Mouse (Mus musculus) CH12.LX (cell line): ENCODE results near the gene 2310039H08Rik. TPM values are rescaled to one million over a fixed set of nuclear protein-coding genes. Genes with fewer than 3 reads are reported as not detected.

Experiments used
- DNase-seq: peaks from one replicate; pipeline ENCODE4 v3.0.0-alpha.2; 2013; ENCODE audit errors: extremely low read depth
- H3K27ac ChIP-seq: 2 replicates; pipeline ENCODE4 v1.5.1; 2012; ENCODE audit warnings: low read depth, mild to moderate bottlenecking, control low read depth, moderate library complexity; ENCODE audit not compliant: insufficient read depth
- H3K27me3 ChIP-seq: replicated peaks from 2 replicates; pipeline ENCODE3; 2012; ENCODE audit warnings: inconsistent platforms
- H3K36me3 ChIP-seq, 2 experiments: replicated peaks in 1 of 2; 2 replicates each; pipeline versions ENCODE3 to v1.6.1; 2012; ENCODE audit warnings: inconsistent platforms in 1 of 2, low read length in 1 of 2, mild to moderate bottlenecking in 1 of 2, mixed read lengths in 1 of 2, moderate library complexity in 1 of 2; ENCODE audit not compliant: control insufficient read depth in 1 of 2, insufficient read depth in 1 of 2
- H3K4me1 ChIP-seq, 2 experiments: 2 replicates each; pipeline ENCODE4 v1.6.1; 2012; ENCODE audit warnings: inconsistent platforms in 1 of 2, moderate library complexity in 1 of 2; ENCODE audit not compliant: insufficient read depth in 2 of 2, control insufficient read depth in 1 of 2
- H3K4me2 ChIP-seq: 2 replicates; pipeline ENCODE4 v1.6.1; 2012; ENCODE audit warnings: low read depth, mild to moderate bottlenecking, control low read depth; ENCODE audit not compliant: poor library complexity, insufficient read depth, severe bottlenecking
- H3K4me3 ChIP-seq, 3 experiments: fragments of 150-350 bp in 1 of 3; sonication (generic) in 1 of 3; replicated peaks in 1 of 3; 2 replicates each; pipeline versions ENCODE3 to v1.5.1; 2011 to 2012; ENCODE audit warnings: low read depth in 2 of 3, low read length in 2 of 3, mild to moderate bottlenecking in 2 of 3, moderate library complexity in 2 of 3, control low read depth in 1 of 3, improper control_type of control experiment in 1 of 3, inconsistent platforms in 1 of 3, mixed read lengths in 1 of 3; ENCODE audit not compliant: poor library complexity in 1 of 3
- H3K79me2 ChIP-seq: replicated peaks from 2 replicates; pipeline ENCODE4 v1.6.1; 2012; ENCODE audit warnings: mild to moderate bottlenecking, moderate library complexity; ENCODE audit not compliant: control insufficient read depth, poor library complexity, insufficient read depth, severe bottlenecking; ENCODE audit errors: extremely low read depth
- H3K9ac ChIP-seq: 2 replicates; pipeline ENCODE4 v1.6.1; 2012; ENCODE audit warnings: low read depth, mild to moderate bottlenecking, control low read depth, moderate library complexity; ENCODE audit not compliant: insufficient read depth
- H3K9me3 ChIP-seq: replicated peaks from 2 replicates; pipeline ENCODE3; 2012; ENCODE audit warnings: low read length, inconsistent platforms, mixed read lengths
- BHLHE40 ChIP-seq: IDR thresholded peaks from 2 replicates; pipeline ENCODE4 v1.6.1; 2011; ENCODE audit warnings: mild to moderate bottlenecking, low read depth, low read length, improper control_type of control experiment
- CHD1 ChIP-seq: IDR thresholded peaks from 2 replicates; pipeline ENCODE4 v1.6.1; 2012; ENCODE audit warnings: low read depth, low read length, improper control_type of control experiment, inconsistent platforms
- CHD2 ChIP-seq: IDR thresholded peaks from 2 replicates; pipeline ENCODE4 v1.6.1; 2011; ENCODE audit warnings: low read length, improper control_type of control experiment
- CTCF ChIP-seq, 2 experiments: IDR thresholded peaks in 1 of 2; conservative IDR thresholded peaks in 1 of 2; 2 replicates each; pipeline ENCODE4 v1.5.1; 2011 to 2012; ENCODE audit warnings: low read depth in 2 of 2, low read length in 2 of 2, improper control_type of control experiment in 1 of 2, inconsistent platforms in 1 of 2, mild to moderate bottlenecking in 1 of 2, moderate library complexity in 1 of 2
- E2F4 ChIP-seq: IDR thresholded peaks from 2 replicates; pipeline ENCODE4 v1.6.1; 2011; ENCODE audit warnings: low read depth, low read length, improper control_type of control experiment; ENCODE audit not compliant: insufficient replicate concordance
- EP300 ChIP-seq: IDR thresholded peaks from 2 replicates; pipeline ENCODE4 v1.6.1; 2011; ENCODE audit warnings: low read length, improper control_type of control experiment
- ETS1 ChIP-seq: conservative IDR thresholded peaks from 2 replicates; pipeline ENCODE4 v1.6.1; 2012; ENCODE audit warnings: low read depth, mild to moderate bottlenecking, inconsistent platforms, low read length, improper control_type of control experiment, moderate library complexity
- IRF4 ChIP-seq: IDR thresholded peaks from 2 replicates; pipeline ENCODE4 v1.6.1; 2014; ENCODE audit warnings: low read depth, mild to moderate bottlenecking, inconsistent platforms, low read length, improper control_type of control experiment
- JUN ChIP-seq: IDR thresholded peaks from 2 replicates; pipeline ENCODE4 v1.6.1; 2011; ENCODE audit warnings: low read depth, mild to moderate bottlenecking, low read length, improper control_type of control experiment, moderate library complexity; ENCODE audit not compliant: insufficient read depth
- JUND ChIP-seq: conservative IDR thresholded peaks from 2 replicates; pipeline ENCODE4 v1.6.1; 2011; ENCODE audit warnings: low read depth, low read length, improper control_type of control experiment
- MAX ChIP-seq: IDR thresholded peaks from 2 replicates; pipeline ENCODE4 v1.6.1; 2011; ENCODE audit warnings: low read length, improper control_type of control experiment
- MAZ ChIP-seq: IDR thresholded peaks from 2 replicates; pipeline ENCODE4 v1.6.1; 2012; ENCODE audit warnings: low read depth, mild to moderate bottlenecking, inconsistent platforms, low read length, improper control_type of control experiment, moderate library complexity
- MXI1 ChIP-seq: IDR thresholded peaks from 2 replicates; pipeline ENCODE4 v1.6.1; 2011; ENCODE audit warnings: mild to moderate bottlenecking, low read depth, low read length, improper control_type of control experiment
- NELFE ChIP-seq: IDR thresholded peaks from 2 replicates; pipeline ENCODE4 v1.6.1; 2011; ENCODE audit warnings: low read depth, low read length, improper control_type of control experiment
- NRF1 ChIP-seq: IDR thresholded peaks from 2 replicates; pipeline ENCODE4 v1.6.1; 2014; ENCODE audit warnings: low read depth, mild to moderate bottlenecking, inconsistent platforms, low read length, improper control_type of control experiment, moderate library complexity
- PAX5 ChIP-seq: IDR thresholded peaks from 2 replicates; pipeline ENCODE4 v1.6.1; 2012; ENCODE audit warnings: low read length, inconsistent platforms, mixed read lengths
- POLR2AphosphoS2 ChIP-seq: IDR thresholded peaks from 2 replicates; pipeline ENCODE4 v1.6.1; 2011; ENCODE audit warnings: low read depth, low read length, improper control_type of control experiment
- RAD21 ChIP-seq: IDR thresholded peaks from 2 replicates; pipeline ENCODE4 v1.6.1; 2011; ENCODE audit warnings: low read depth, mild to moderate bottlenecking, low read length, improper control_type of control experiment, moderate library complexity
- RCOR1 ChIP-seq: conservative IDR thresholded peaks from 2 replicates; pipeline ENCODE4 v1.6.1; 2012; ENCODE audit warnings: low read depth, mild to moderate bottlenecking, inconsistent platforms, low read length, improper control_type of control experiment
- SIN3A ChIP-seq: IDR thresholded peaks from 2 replicates; pipeline ENCODE4 v1.6.1; 2012; ENCODE audit warnings: low read length, improper control_type of control experiment, inconsistent platforms
- SMC3 ChIP-seq: IDR thresholded peaks from 2 replicates; pipeline ENCODE4 v1.6.1; 2011; ENCODE audit warnings: low read depth, low read length, improper control_type of control experiment
- TBP ChIP-seq: conservative IDR thresholded peaks from 2 replicates; pipeline ENCODE4 v1.6.1; 2011; ENCODE audit warnings: low read depth, low read length, improper control_type of control experiment
- TCF12 ChIP-seq: IDR thresholded peaks from 2 replicates; pipeline ENCODE4 v1.6.1; 2014; ENCODE audit warnings: low read depth, mild to moderate bottlenecking, inconsistent platforms, low read length, improper control_type of control experiment
- UBTF ChIP-seq: IDR thresholded peaks from 2 replicates; pipeline ENCODE4 v1.6.1; 2012; ENCODE audit warnings: low read depth, mild to moderate bottlenecking, inconsistent platforms, low read length, improper control_type of control experiment, moderate library complexity
- ZNF384 ChIP-seq: IDR thresholded peaks from 2 replicates; pipeline ENCODE4 v1.6.1; 2012; ENCODE audit warnings: low read depth, low read length, improper control_type of control experiment, inconsistent platforms
- dilution Hi-C: fragments of 300-500 bp; cut with MboI; formaldehyde crosslinking; loops from 2 replicates; pipeline ENCODE4 v1.14.3; 2020; ENCODE audit warnings: low sequenced_read_pairs; ENCODE audit not compliant: extremely low pct_unique_long_range_greater_than_20kb, extremely low pct_ligation_motif_present
- in situ Hi-C: fragments of 300-500 bp; cut with MboI; formaldehyde crosslinking; loops from 3 replicates; pipeline ENCODE4 v1.14.3; 2019; ENCODE audit warnings: low sequenced_read_pairs, low pct_ligation_motif_present, low pct_unique_long_range_greater_than_20kb, mixed read lengths
- polyA plus RNA-seq: library from polyadenylated mRNA; unstranded; fragments of >175 nt; gene quantifications from 2 replicates; pipeline ENCODE4 v1.2.1, GENCODE M21; 2012; ENCODE audit warnings: low read depth; ENCODE audit not compliant: insufficient read length
- total RNA-seq, 2 experiments: library from RNA; depleted of rRNA; stranded (reverse); fragments of 300-350 nt in 1 of 2; fragments of >200 nt in 1 of 2; gene quantifications; 2 replicates each; pipeline ENCODE4 v1.2.3; 2012 to 2014

2310039H08Rik gene
- total and polyA plus RNA-seq, 3 experiments, result 33.3 to 79.3 (median 65.8) TPM

GRCm38 (mm10) chr17:46747234-46747633 is 25.2 kb upstream of the 2310039H08Rik start:
- Histone ChIP-seq H3K79me2 (peaks cover 39% of the 10 kb centered on the region), H3K4me3 (no peak overlapping the region), H3K27me3 (no peaks in the 10 kb centered on the region), H3K9ac (no peak overlapping the region), H3K4me2 (no peak overlapping the region), H3K27ac (peak overlapping the region; percentile 10; the same call in 1 of the 2 replicates), H3K36me3 (peaks cover 42 to 53% of the 10 kb centered on the region in 2 experiments), H3K9me3 (no peaks in the 10 kb centered on the region), H3K4me1 (peaks cover 19 to 69% of the 10 kb centered on the region in 2 experiments)
- no peak for TF ChIP-seq CHD1
- no peak for TF ChIP-seq ZNF384
- DNase-seq, result no peak
- in situ Hi-C loops (no loop called here), dilution Hi-C loops (no loop called here)

GRCm38 (mm10) chr17:46747806-46748205 is 24.6 kb upstream of the 2310039H08Rik start:
- no peak overlapping the region for H3K4me2 ChIP-seq
- in situ Hi-C loops, result no loop called here
- no peak overlapping the region for H3K4me3 ChIP-seq
- TF ChIP-seq JUN (no peak), UBTF (no peak), MAZ (no peak), CHD2 (no peak), POLR2AphosphoS2 (no peak), MAX (no peak), JUND (no peak), CHD1 (no peak)
- peaks cover 19 to 67% of the 10 kb centered on the region in 2 experiments for H3K4me1 ChIP-seq
- DNase-seq, result no peak
- H3K27ac ChIP-seq, result peak overlapping the region; percentile 7; the same call in 1 of the 2 replicates
- H3K9ac ChIP-seq, result no peak overlapping the region
- dilution Hi-C loops, result no loop called here
- no peaks in the 10 kb centered on the region for H3K9me3 ChIP-seq
- peaks cover 39% of the 10 kb centered on the region for H3K79me2 ChIP-seq
- peaks cover 39 to 47% of the 10 kb centered on the region in 2 experiments for H3K36me3 ChIP-seq
- H3K27me3 ChIP-seq, result no peaks in the 10 kb centered on the region

DNA sequence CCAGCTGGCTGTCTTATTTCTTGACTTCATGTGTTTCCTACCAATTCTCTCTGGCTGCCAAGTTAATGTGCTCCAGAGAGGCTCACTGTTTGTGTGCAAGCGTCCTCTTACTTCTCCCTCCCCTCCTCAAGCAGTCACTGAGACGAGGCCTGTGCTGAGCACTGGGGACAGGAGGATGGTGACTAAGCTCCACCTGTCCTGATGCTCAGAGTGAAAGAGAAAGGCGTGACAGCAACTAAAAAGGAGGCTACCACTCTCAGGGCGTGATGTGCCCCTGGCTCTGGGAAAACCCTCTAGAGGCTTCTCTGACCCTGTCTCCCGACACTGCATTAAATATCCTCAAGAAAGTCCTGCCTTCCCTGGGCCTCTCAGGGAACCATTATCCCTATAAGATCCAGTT is 23.2 kb upstream of the 2310039H08Rik start:
- Histone ChIP-seq H3K27me3 (no peaks in the 10 kb centered on the region), H3K9me3 (peaks cover 8% of the 10 kb centered on the region), H3K4me2 (peak overlapping the region; percentile 88), H3K4me1 (peaks cover 19 to 59% of the 10 kb centered on the region in 2 experiments), H3K9ac (peak overlapping the region; percentile 75), H3K79me2 (peaks cover 34% of the 10 kb centered on the region), H3K27ac (peak overlapping the region; percentile 92), H3K4me3 (peak overlapping the region in 1 of 3 experiments; percentile 73), H3K36me3 (peaks cover 24 to 33% of the 10 kb centered on the region in 2 experiments)
- in situ Hi-C loops, result no loop called here
- dilution Hi-C loops, result no loop called here
- peak; percentile 87 for DNase-seq
- TF ChIP-seq CTCF (conservative IDR thresholded peaks at IDR 0.05 in 1 of 2, IDR thresholded peaks at IDR 0.05 in 1 of 2; ENCODE audit: low read depth in 2 of 2, low read length in 2 of 2) (no peak), ETS1 (peak; percentile 85), IRF4 (peak; percentile 82), NELFE (peak; percentile 42), BHLHE40 (peak; percentile 92), SIN3A (no peak; the same call in 1 of the 2 replicates), EP300 (peak; percentile 47), NRF1 (peak; percentile 43; the same call in 1 of the 2 replicates), SMC3 (no peak), E2F4 (no peak), MAX (peak; percentile 85), RAD21 (no peak), MXI1 (peak; percentile 79; the same call in 1 of the 2 replicates), CHD1 (no peak), PAX5 (no peak), TBP (peak; percentile 86; the same call in 1 of the 2 replicates), RCOR1 (no peak), UBTF (no peak), POLR2AphosphoS2 (no peak), MAZ (peak; percentile 37; the same call in 1 of the 2 replicates), TCF12 (peak; percentile 89)
